ENCODE assay signal across 9 mouse cellular contexts in the genomic region with DNA sequence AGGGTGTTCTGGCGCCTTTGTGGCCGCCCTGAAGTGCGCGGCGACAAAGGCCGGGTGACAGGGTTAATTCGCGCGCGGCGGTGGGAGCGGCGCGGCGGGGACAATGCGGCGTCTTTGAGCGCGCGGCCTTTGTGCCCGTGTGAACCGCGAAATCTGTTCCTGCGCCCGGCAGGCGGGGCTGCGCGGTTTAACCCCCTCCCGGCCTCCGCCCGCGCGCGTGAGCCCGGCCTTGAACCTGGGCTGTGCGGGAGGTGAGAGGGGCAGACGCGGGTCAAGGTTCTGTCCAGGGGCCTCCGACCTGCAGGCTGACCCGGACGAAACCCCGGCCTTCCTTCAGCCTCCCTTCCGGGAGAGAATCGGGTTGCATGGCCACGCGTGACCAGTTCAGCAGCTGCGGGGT.
A peak's percentile ranks its signal among the peaks of the same experiment; 100 is the strongest.
DNase-seq lines count a peak whose midpoint lies in the region; ATAC-seq and TF ChIP-seq lines count a peak whose summit lies in the region.
"Had no signal": no experiment of that assay in that cellular context is flagged by ENCODE, and none has a peak within 500 bp of the region (broad histone marks: within the 10 kb centered on the region; RNA-seq: fewer than 3 reads in every experiment).

No protein-coding gene starts in this region.

- no peaks in the 10 kb centered on the region for H3K36me3 ChIP-seq in heart, embryonic 12.5 days
- H3K36me3 ChIP-seq in ES-Bruce4 (ENCODE audit: control insufficient read depth, insufficient read depth, low read length, poor library complexity, severe bottlenecking), result no peaks in the 10 kb centered on the region
- H3K36me3 ChIP-seq in forebrain, postnatal 0 days (ENCODE audit: insufficient read depth), result no peaks in the 10 kb centered on the region
- H3K36me3 ChIP-seq in midbrain, embryonic 12.5 days, result no peaks in the 10 kb centered on the region

- under 1% methylated on average over 47 of the region's 47 CpGs for WGBS in heart, embryonic 12.5 days
- 5% methylated on average over 47 of the region's 47 CpGs for WGBS in forebrain, postnatal 0 days
- 1% methylated on average over 47 of the region's 47 CpGs for WGBS in midbrain, embryonic 12.5 days

- no peak for ATAC-seq in heart, embryonic 12.5 days (ENCODE audit: insufficient number of reproducible peaks, low FRiP score)
- peak; percentile 70 for ATAC-seq in forebrain, postnatal 0 days
- peak; percentile 67 for ATAC-seq in midbrain, embryonic 12.5 days (ENCODE audit: low FRiP score, low read depth)

- H3K9me3 ChIP-seq in heart, embryonic 12.5 days (replicated peaks), result no peaks in the 10 kb centered on the region
- no peaks in the 10 kb centered on the region for H3K9me3 ChIP-seq in ES-Bruce4 (replicated peaks; ENCODE audit: control insufficient read depth, insufficient read depth, low read length, poor library complexity, severe bottlenecking)
- no peaks in the 10 kb centered on the region for H3K9me3 ChIP-seq in forebrain, postnatal 0 days (ENCODE audit: low read length)
- H3K9me3 ChIP-seq in midbrain, embryonic 12.5 days, result no peaks in the 10 kb centered on the region

- no peak overlapping the region for H3K9ac ChIP-seq in heart, embryonic 12.5 days
- no peak overlapping the region; the same call in 1 of the 2 replicates for H3K9ac ChIP-seq in ES-Bruce4 (ENCODE audit: low read depth, poor library complexity, severe bottlenecking)
- H3K9ac ChIP-seq in forebrain, postnatal 0 days, result peak overlapping the region; percentile 54
- peak overlapping the region; percentile 52 for H3K9ac ChIP-seq in midbrain, embryonic 12.5 days (replicated peaks)

- H3K4me3 ChIP-seq in heart, embryonic 12.5 days, result peak overlapping the region; percentile 44
- peak overlapping the region; percentile 23; the same call in 1 of the 2 replicates for H3K4me3 ChIP-seq in ES-Bruce4 (ENCODE audit: low read depth, low read length)
- H3K4me3 ChIP-seq in forebrain, postnatal 0 days (ENCODE audit: low read depth, low read length), result peak overlapping the region; percentile 35
- H3K4me3 ChIP-seq in midbrain, embryonic 12.5 days, result peak overlapping the region; percentile 31

- H3K27ac ChIP-seq in heart, embryonic 12.5 days (ENCODE audit: poor library complexity, severe bottlenecking), result no peak overlapping the region
- H3K27ac ChIP-seq in ES-Bruce4 (ENCODE audit: insufficient read depth, low read length), result no peak overlapping the region
- H3K27ac ChIP-seq in forebrain, postnatal 0 days (ENCODE audit: low read depth, low read length), result no peak overlapping the region
- peak overlapping the region; percentile 63 for H3K27ac ChIP-seq in midbrain, embryonic 12.5 days (replicated peaks)

- TF ChIP-seq EP300 in ES-Bruce4 (IDR thresholded peaks at IDR 0.05; ENCODE audit: insufficient read depth, low read depth, low read length), result no peak

- DNase-seq in heart, postnatal 14 days, result no peak
- DNase-seq in forebrain, postnatal 0 days, result no peak
- no peak for DNase-seq in spleen, postnatal 14 days (ENCODE audit: low spot score in 2 of 2)
- DNase-seq in layer of hippocampus, postnatal 10 days (ENCODE audit: low spot score in 2 of 2), result no peak
- DNase-seq in B cell, adult 2 months, result no peak
- DNase-seq: lung, postnatal 14 days had no signal

- intact Hi-C loops in heart, postnatal 14 days (cut with DNase I), result no loop called here

- no peak for TF ChIP-seq CTCF in ES-Bruce4 (IDR thresholded peaks at IDR 0.05; ENCODE audit: low read depth, low read length)
- TF ChIP-seq CTCF in forebrain, postnatal 0 days (IDR thresholded peaks at IDR 0.05; ENCODE audit: low read depth), result no peak

- peaks cover 12% of the 10 kb centered on the region for H3K4me1 ChIP-seq in heart, embryonic 12.5 days (replicated peaks)
- peaks cover 4% of the 10 kb centered on the region for H3K4me1 ChIP-seq in ES-Bruce4 (ENCODE audit: control insufficient read depth, insufficient read depth, low read length)
- H3K4me1 ChIP-seq in forebrain, postnatal 0 days (ENCODE audit: insufficient read depth), result peaks cover 25% of the 10 kb centered on the region
- H3K4me1 ChIP-seq in midbrain, embryonic 12.5 days, result peaks cover 53% of the 10 kb centered on the region

- TF ChIP-seq POLR2A in ES-Bruce4 (IDR thresholded peaks at IDR 0.05; ENCODE audit: insufficient read depth, low read length), result no peak

- H3K27me3 ChIP-seq in heart, embryonic 12.5 days (replicated peaks), result peaks cover 89% of the 10 kb centered on the region
- H3K27me3 ChIP-seq in ES-Bruce4 (ENCODE audit: control insufficient read depth, insufficient read depth, low read length, poor library complexity, severe bottlenecking), result peaks cover 5% of the 10 kb centered on the region
- peaks cover 7% of the 10 kb centered on the region; the same call in 1 of the 2 replicates for H3K27me3 ChIP-seq in forebrain, postnatal 0 days (ENCODE audit: insufficient read depth, low read length)
- peaks cover 88% of the 10 kb centered on the region for H3K27me3 ChIP-seq in midbrain, embryonic 12.5 days

- peak overlapping the region; percentile 71 for H3K4me2 ChIP-seq in heart, embryonic 12.5 days
- H3K4me2 ChIP-seq in forebrain, postnatal 0 days (ENCODE audit: low read depth), result peak overlapping the region; percentile 79
- peak overlapping the region; percentile 53 for H3K4me2 ChIP-seq in midbrain, embryonic 12.5 days (replicated peaks)

Comparison
In these comparisons a context has a peak if more than half of its experiments do, and no peak if none do; other contexts are left out.
1. H3K9ac ChIP-seq: peak in forebrain, postnatal 0 days (single experiment) and midbrain, embryonic 12.5 days (single experiment); none in heart, embryonic 12.5 days (single experiment) and ES-Bruce4 (single experiment).
2. Peak in every context shown above with its lines, with median percentiles within 50 percentile points of each other: H3K4me2 ChIP-seq and H3K4me3 ChIP-seq.